Mouse (Mus musculus): ENCODE data around the gene Crygc. TPM values are rescaled to one million over a fixed set of nuclear protein-coding genes. Genes with fewer than 3 reads are reported as not detected.

Gene Crygc
- polyA plus RNA-seq, 1 experiment from 2014 or later: not detected

DNA sequence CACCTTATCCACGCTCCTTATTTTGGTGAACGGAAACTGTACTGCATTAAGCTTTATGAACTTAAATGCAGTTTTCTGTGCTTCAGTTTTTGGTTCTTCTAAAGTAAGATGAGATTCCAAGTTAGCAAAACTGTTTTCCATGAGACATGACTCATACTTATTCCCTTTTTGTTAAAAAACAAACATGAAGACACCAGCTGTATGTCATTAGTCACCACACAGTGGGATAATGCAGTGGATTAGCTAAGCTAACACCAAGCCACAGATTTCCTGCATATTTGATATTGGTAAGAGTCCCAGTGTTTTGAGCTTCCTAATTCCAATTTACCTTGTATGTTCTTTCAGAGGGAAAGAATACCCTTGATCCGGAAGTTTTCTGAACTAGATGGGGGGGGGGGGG lies 18.1 kb upstream of the Crygc start:
- H3K4me3 ChIP-seq (replicated peaks; ENCODE audit: low read depth, low read length): no peak overlapping the region

DNA sequence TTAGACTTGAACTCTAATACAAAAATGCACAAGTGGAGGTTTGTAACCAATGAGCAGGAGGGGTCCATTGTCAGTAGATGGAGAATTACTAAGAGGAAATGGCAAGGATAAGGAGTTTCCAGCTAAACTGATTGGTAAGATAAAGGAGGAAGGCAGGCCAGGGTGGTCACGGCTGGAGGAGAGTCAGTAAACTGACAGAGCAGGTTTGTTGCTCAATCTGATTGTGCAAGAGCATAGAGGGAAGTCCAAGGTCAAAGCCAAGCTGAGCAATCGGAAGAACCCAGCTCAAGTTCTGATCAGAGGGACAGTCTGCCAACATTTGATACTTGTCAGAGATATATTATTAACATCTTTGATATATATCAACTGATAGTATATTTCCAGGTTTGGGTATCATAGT lies 16.9 kb upstream of the Crygc start:
- WGBS: 60% methylated on average over 2 of the region's 2 CpGs
- Histone ChIP-seq H3K27me3 (ENCODE audit: insufficient read depth, low read length) (no peaks in the 10 kb centered on the region), H3K4me2 (ENCODE audit: low read length) (no peak overlapping the region), H3K36me3 (ENCODE audit: insufficient read depth, low read length) (no peaks in the 10 kb centered on the region), H3K27ac (no peak overlapping the region), H3K9ac (ENCODE audit: low read depth, low read length) (no peak overlapping the region), H3K4me3 (replicated peaks; ENCODE audit: low read depth, low read length) (no peak overlapping the region), H3K4me1 (replicated peaks; ENCODE audit: insufficient read depth, low read length) (no peaks in the 10 kb centered on the region), H3K9me3 (replicated peaks; ENCODE audit: low read length) (no peaks in the 10 kb centered on the region)
- no peak for DNase-seq (ENCODE audit: low spot score)
- TF ChIP-seq CTCF (IDR thresholded peaks at IDR 0.05; ENCODE audit: low read depth): no peak
- no peak for ATAC-seq (replicated peaks; ENCODE audit: low FRiP score, low read depth)

More for the DNA sequence above, 18.1 kb upstream of the Crygc start:
- Histone ChIP-seq H3K9ac (ENCODE audit: low read depth, low read length) (no peak overlapping the region), H3K36me3 (ENCODE audit: insufficient read depth, low read length) (no peaks in the 10 kb centered on the region), H3K27me3 (ENCODE audit: insufficient read depth, low read length) (no peaks in the 10 kb centered on the region), H3K27ac (no peak overlapping the region), H3K9me3 (replicated peaks; ENCODE audit: low read length) (no peaks in the 10 kb centered on the region), H3K4me1 (replicated peaks; ENCODE audit: insufficient read depth, low read length) (no peaks in the 10 kb centered on the region), H3K4me2 (ENCODE audit: low read length) (no peak overlapping the region)
- DNase-seq (ENCODE audit: low spot score) (no peak), ATAC-seq (replicated peaks; ENCODE audit: low FRiP score, low read depth) (no peak)
- TF ChIP-seq CTCF (IDR thresholded peaks at IDR 0.05; ENCODE audit: low read depth): no peak
- WGBS: 88% methylated on average over 3 of the region's 3 CpGs

DNA sequence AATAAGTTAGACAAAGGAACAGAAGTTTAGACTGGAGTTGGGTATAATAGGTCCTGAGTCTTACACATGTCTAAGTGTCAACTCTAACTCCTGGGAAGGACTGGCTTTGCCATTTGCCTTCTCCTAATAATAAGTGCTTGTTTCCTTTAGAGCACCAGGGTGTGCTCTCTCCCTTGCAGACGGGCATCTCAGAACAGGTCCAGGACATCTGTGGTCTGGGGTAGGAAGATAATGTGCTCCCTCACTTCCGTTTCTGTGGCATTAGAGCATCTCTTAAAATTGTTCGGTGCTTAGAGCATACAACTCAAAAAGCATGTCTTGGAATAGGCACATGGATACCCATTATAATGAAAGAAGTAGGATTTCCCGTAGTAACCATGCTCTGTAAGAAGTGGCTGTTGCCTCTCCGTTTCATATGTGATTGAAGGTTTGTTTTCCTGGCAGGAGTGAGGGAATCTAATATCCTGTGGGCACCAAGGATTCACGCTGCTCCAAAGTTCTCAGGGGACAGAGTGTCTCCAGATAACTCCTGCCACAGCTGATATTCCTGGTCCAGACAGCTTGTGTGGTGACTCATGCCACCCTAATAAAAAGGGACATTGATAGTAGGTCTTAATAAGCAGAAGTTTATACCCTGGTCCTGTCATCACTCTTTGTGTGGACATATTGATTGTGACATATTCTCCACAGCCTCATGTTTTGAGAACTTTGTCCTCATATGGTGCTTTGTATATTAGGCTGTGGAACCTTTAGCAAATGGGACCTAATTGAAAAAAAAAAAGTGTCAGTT lies 15.3 kb upstream of the Crygc start:
- 65% methylated on average over 6 of the region's 6 CpGs for WGBS
- no peaks in the 10 kb centered on the region for H3K27me3 ChIP-seq (ENCODE audit: insufficient read depth, low read length)
- no peak for DNase-seq (ENCODE audit: low spot score)
- no peak overlapping the region for H3K4me2 ChIP-seq (ENCODE audit: low read length)
- H3K4me1 ChIP-seq (replicated peaks; ENCODE audit: insufficient read depth, low read length): no peaks in the 10 kb centered on the region
- TF ChIP-seq CTCF (IDR thresholded peaks at IDR 0.05; ENCODE audit: low read depth): no peak; the same call in 1 of the 2 replicates
- H3K9me3 ChIP-seq (replicated peaks; ENCODE audit: low read length): no peaks in the 10 kb centered on the region
- no peak overlapping the region for H3K4me3 ChIP-seq (replicated peaks; ENCODE audit: low read depth, low read length)
- no peak for ATAC-seq (replicated peaks; ENCODE audit: low FRiP score, low read depth)
- H3K36me3 ChIP-seq (ENCODE audit: insufficient read depth, low read length): no peaks in the 10 kb centered on the region
- no peak overlapping the region for H3K9ac ChIP-seq (ENCODE audit: low read depth, low read length)
- H3K27ac ChIP-seq: no peak overlapping the region

DNA sequence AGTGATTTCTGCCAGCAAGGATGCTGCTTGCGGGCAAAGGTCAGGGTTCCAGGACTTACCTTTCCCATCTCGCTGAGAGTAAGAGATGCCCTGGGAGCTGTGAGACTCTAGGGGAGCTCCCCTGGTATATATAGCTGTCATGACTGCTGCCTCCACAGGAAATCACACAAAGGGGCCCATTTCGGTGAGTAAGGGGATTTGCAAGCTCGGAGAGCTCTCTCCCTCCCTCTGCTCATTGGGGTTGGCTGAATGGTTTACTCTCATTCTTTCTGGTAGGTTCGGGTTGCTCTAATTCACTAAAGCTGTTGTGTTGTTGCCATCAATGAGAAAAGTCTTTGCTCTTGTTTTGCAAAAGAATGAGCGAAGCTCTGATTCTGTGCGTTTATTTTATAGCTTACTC lies 8.7 kb upstream of the Crygc start, which contains the start of gene Crygb:
Gene Crygb, minus strand, starts transcription at position 101 of the 400 bp plus-strand sequence.
- H3K27me3 ChIP-seq (ENCODE audit: insufficient read depth, low read length): no peaks in the 10 kb centered on the region
- no peak within 1 kb of the TSS for H3K9ac ChIP-seq (ENCODE audit: low read depth, low read length)
- ATAC-seq (replicated peaks; ENCODE audit: low FRiP score, low read depth): no peak
- H3K27ac ChIP-seq: no peak within 1 kb of the TSS
- no peaks in the 10 kb centered on the region for H3K4me1 ChIP-seq (replicated peaks; ENCODE audit: insufficient read depth, low read length)
- 42% methylated on average over 7 of the region's 7 CpGs for WGBS
- H3K9me3 ChIP-seq (replicated peaks; ENCODE audit: low read length): no peaks in the 10 kb centered on the region
- no peak within 1 kb of the TSS for H3K4me3 ChIP-seq (replicated peaks; ENCODE audit: low read depth, low read length)
- DNase-seq (ENCODE audit: low spot score): no peak
- TF ChIP-seq CTCF (IDR thresholded peaks at IDR 0.05; ENCODE audit: low read depth): no peak
- no peak within 1 kb of the TSS for H3K4me2 ChIP-seq (ENCODE audit: low read length)
- H3K36me3 ChIP-seq (ENCODE audit: insufficient read depth, low read length): no peaks in the 10 kb centered on the region

DNA sequence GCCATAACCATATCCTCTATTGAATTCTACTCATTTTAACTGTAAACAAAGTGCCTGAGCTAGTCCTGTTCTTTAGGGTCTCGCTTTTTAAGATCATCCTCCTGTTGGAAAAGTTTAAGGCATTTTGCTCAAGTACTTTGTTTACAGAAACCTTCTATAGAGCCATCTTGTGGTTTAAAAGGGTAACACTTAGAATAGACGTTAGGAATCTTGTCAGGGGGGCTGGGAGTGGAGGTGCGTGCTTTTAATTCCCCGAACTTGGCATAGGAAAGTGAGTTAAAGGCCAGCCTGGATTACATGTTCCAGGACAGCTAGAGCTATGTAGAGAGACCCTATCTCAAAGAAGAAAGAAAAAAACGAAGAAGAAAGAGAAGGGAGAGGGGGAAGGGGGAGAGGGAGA lies 2.1 kb upstream of the Crygc start:
- no peaks in the 10 kb centered on the region for H3K4me1 ChIP-seq (replicated peaks; ENCODE audit: insufficient read depth, low read length)
- H3K9ac ChIP-seq (ENCODE audit: low read depth, low read length): no peak overlapping the region
- H3K27me3 ChIP-seq (ENCODE audit: insufficient read depth, low read length): no peaks in the 10 kb centered on the region
- H3K4me3 ChIP-seq (replicated peaks; ENCODE audit: low read depth, low read length): no peak overlapping the region
- no peak overlapping the region for H3K27ac ChIP-seq
- no peaks in the 10 kb centered on the region for H3K36me3 ChIP-seq (ENCODE audit: insufficient read depth, low read length)
- TF ChIP-seq CTCF (IDR thresholded peaks at IDR 0.05; ENCODE audit: low read depth): peak; percentile 64
- DNase-seq (ENCODE audit: low spot score) (peak; percentile 73), ATAC-seq (replicated peaks; ENCODE audit: low FRiP score, low read depth) (no peak)
- H3K9me3 ChIP-seq (replicated peaks; ENCODE audit: low read length): no peaks in the 10 kb centered on the region
- H3K4me2 ChIP-seq (ENCODE audit: low read length): no peak overlapping the region
- WGBS: 15% methylated on average over 5 of the region's 5 CpGs

DNA sequence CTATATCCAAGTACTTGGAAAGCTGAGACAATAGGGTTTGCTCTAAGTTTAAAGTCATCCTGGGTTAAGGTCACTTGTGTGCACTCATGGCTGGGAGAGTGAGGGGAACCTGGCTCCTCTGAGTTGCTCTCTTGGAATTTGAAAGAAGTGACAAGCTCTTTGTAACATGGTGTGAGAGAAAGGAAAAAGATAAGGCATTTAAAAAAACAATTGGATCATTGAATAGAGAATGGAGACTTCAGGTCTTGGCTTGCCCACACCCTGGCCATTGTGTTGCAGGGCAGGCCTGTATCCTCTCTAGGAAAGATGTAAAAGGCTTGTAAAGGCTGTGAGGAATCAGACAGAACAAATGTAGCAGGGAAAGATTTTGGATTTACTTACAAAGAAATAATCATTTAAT lies 5.6 kb downstream of the Crygc start:
- ATAC-seq (replicated peaks; ENCODE audit: low FRiP score, low read depth): no peak
- H3K27me3 ChIP-seq (ENCODE audit: insufficient read depth, low read length): no peaks in the 10 kb centered on the region
- no peaks in the 10 kb centered on the region for H3K4me1 ChIP-seq (replicated peaks; ENCODE audit: insufficient read depth, low read length)
- H3K4me2 ChIP-seq (ENCODE audit: low read length): no peak overlapping the region
- DNase-seq (ENCODE audit: low spot score): no peak
- H3K9ac ChIP-seq (ENCODE audit: low read depth, low read length): no peak overlapping the region
- no peak overlapping the region for H3K4me3 ChIP-seq (replicated peaks; ENCODE audit: low read depth, low read length)
- no peak for TF ChIP-seq CTCF (IDR thresholded peaks at IDR 0.05; ENCODE audit: low read depth)
- no peaks in the 10 kb centered on the region for H3K9me3 ChIP-seq (replicated peaks; ENCODE audit: low read length)
- no peaks in the 10 kb centered on the region for H3K36me3 ChIP-seq (ENCODE audit: insufficient read depth, low read length)
- H3K27ac ChIP-seq: no peak overlapping the region

Data from kidney, postnatal 0 days (tissue).